Comparison of ENCODE assay signal across 8 mouse cellular contexts in genomic region chr5:144222811-144223502, GRCm38 (mm10). TPM values are rescaled to one million over a fixed set of nuclear protein-coding genes. Genes with fewer than 3 reads are reported as not detected.
A peak's percentile ranks its signal among the peaks of the same experiment; 100 is the strongest.
DNase-seq lines count a peak whose midpoint lies in the region; ATAC-seq lines count a peak whose summit lies in the region.

No protein-coding gene starts in this region.

- H3K4me1 ChIP-seq in forebrain, embryonic 11.5 days (replicated peaks; ENCODE audit: control insufficient read depth, insufficient read depth, low read length), result peaks cover 5% of the 10 kb centered on the region; the same call in 1 of the 2 replicates
- peaks cover 39% of the 10 kb centered on the region for H3K4me1 ChIP-seq in hindbrain, embryonic 13.5 days (replicated peaks)
- H3K4me1 ChIP-seq in limb, embryonic 13.5 days, result peaks cover 21% of the 10 kb centered on the region
- peaks cover 34% of the 10 kb centered on the region for H3K4me1 ChIP-seq in midbrain, embryonic 13.5 days (replicated peaks)

- no peaks in the 10 kb centered on the region for H3K36me3 ChIP-seq in forebrain, embryonic 11.5 days (ENCODE audit: control insufficient read depth, insufficient read depth, low read length)
- peaks cover 3% of the 10 kb centered on the region for H3K36me3 ChIP-seq in hindbrain, embryonic 13.5 days
- H3K36me3 ChIP-seq in limb, embryonic 13.5 days, result 0 out of 2 replicates have a peak, but pooled peaks cover 4% of the 10 kb centered on the region
- peaks cover 5% of the 10 kb centered on the region; the same call in 1 of the 2 replicates for H3K36me3 ChIP-seq in midbrain, embryonic 13.5 days

- peak overlapping the region; percentile 81 for H3K4me2 ChIP-seq in forebrain, embryonic 11.5 days (ENCODE audit: low read depth, low read length, severe bottlenecking)
- peak overlapping the region; percentile 93 for H3K4me2 ChIP-seq in hindbrain, embryonic 13.5 days
- H3K4me2 ChIP-seq in limb, embryonic 13.5 days (replicated peaks), result peak overlapping the region; percentile 89
- H3K4me2 ChIP-seq in midbrain, embryonic 13.5 days (replicated peaks), result peak overlapping the region; percentile 89

- no peaks in the 10 kb centered on the region for H3K9me3 ChIP-seq in forebrain, embryonic 11.5 days (ENCODE audit: control insufficient read depth, low read length)
- H3K9me3 ChIP-seq in hindbrain, embryonic 13.5 days, result no peaks in the 10 kb centered on the region
- H3K9me3 ChIP-seq in limb, embryonic 13.5 days, result no peaks in the 10 kb centered on the region
- H3K9me3 ChIP-seq in midbrain, embryonic 13.5 days, result no peaks in the 10 kb centered on the region

- ATAC-seq in forebrain, embryonic 11.5 days (replicated peaks; ENCODE audit: low FRiP score), result peak; percentile 72; the same call in 1 of the 2 replicates
- ATAC-seq in hindbrain, embryonic 13.5 days (ENCODE audit: low FRiP score), result peak; percentile 82
- peak; percentile 71 for ATAC-seq in limb, embryonic 13.5 days (ENCODE audit: low FRiP score, low read depth)
- ATAC-seq in midbrain, embryonic 13.5 days, result peak; percentile 88

- H3K4me3 ChIP-seq in forebrain, embryonic 11.5 days (ENCODE audit: low read depth, low read length), result peak overlapping the region; percentile 68
- H3K4me3 ChIP-seq in hindbrain, embryonic 13.5 days, result peak overlapping the region; percentile 75
- H3K4me3 ChIP-seq in limb, embryonic 13.5 days, result peak overlapping the region; percentile 73
- peak overlapping the region; percentile 82 for H3K4me3 ChIP-seq in midbrain, embryonic 13.5 days (replicated peaks)

- H3K27ac ChIP-seq in forebrain, embryonic 11.5 days (ENCODE audit: low read depth, low read length), result no peak overlapping the region
- H3K27ac ChIP-seq in hindbrain, embryonic 13.5 days, result peak overlapping the region; percentile 76
- H3K27ac ChIP-seq in limb, embryonic 13.5 days, result no peak overlapping the region
- peak overlapping the region; percentile 72 for H3K27ac ChIP-seq in midbrain, embryonic 13.5 days

- peak; percentile 7 for DNase-seq in embryo, embryonic 11.5 days (ENCODE audit: low read depth, low spot score)
- no peak for DNase-seq in embryo, embryonic 10 days (ENCODE audit: low spot score)
- DNase-seq in adrenal gland, postnatal 10 days, result peak; percentile 70
- DNase-seq in forebrain, embryonic 11.5 days (ENCODE audit: low spot score), result no peak
- DNase-seq in right cerebral cortex, adult 18-20 months, result no peak

- H3K27me3 ChIP-seq in forebrain, embryonic 11.5 days (ENCODE audit: control insufficient read depth, insufficient read depth, low read length), result no peaks in the 10 kb centered on the region
- no peaks in the 10 kb centered on the region for H3K27me3 ChIP-seq in hindbrain, embryonic 13.5 days
- no peaks in the 10 kb centered on the region for H3K27me3 ChIP-seq in limb, embryonic 13.5 days
- H3K27me3 ChIP-seq in midbrain, embryonic 13.5 days, result no peaks in the 10 kb centered on the region

- WGBS in forebrain, embryonic 11.5 days, result 5% methylated on average over 24 of the region's 25 CpGs
- WGBS in hindbrain, embryonic 13.5 days, result 3% methylated on average over 25 of the region's 25 CpGs
- 3% methylated on average over 25 of the region's 25 CpGs for WGBS in limb, embryonic 13.5 days
- WGBS in midbrain, embryonic 13.5 days, result 3% methylated on average over 25 of the region's 25 CpGs

- peak overlapping the region; percentile 74 for H3K9ac ChIP-seq in forebrain, embryonic 11.5 days (ENCODE audit: low read length)
- peak overlapping the region; percentile 85 for H3K9ac ChIP-seq in hindbrain, embryonic 13.5 days
- peak overlapping the region; percentile 79 for H3K9ac ChIP-seq in limb, embryonic 13.5 days
- peak overlapping the region; percentile 86 for H3K9ac ChIP-seq in midbrain, embryonic 13.5 days (replicated peaks)

RNA-seq across cellular contexts. Expression of gene Tecpr1, which starts 0.5 kb away (rescaled TPM):
- 10 to 100 TPM; 56.9 to 67.2 TPM for total RNA-seq in adrenal gland, postnatal 10 days (2021)
- polyA plus RNA-seq in forebrain, embryonic 11.5 days (2014; fragmentation: Nextera tagmentation; extraction: Ambion mirVana), result 17.5 and 20.1 TPM in 2 replicates
- polyA plus RNA-seq in hindbrain, embryonic 13.5 days (2015; fragmentation: Nextera tagmentation; extraction: Ambion mirVana), result 41.5 and 42.1 TPM in 2 replicates
- 26.3 and 27.0 TPM in 2 replicates for polyA plus RNA-seq in limb, embryonic 13.5 days (2015; fragmentation: Nextera tagmentation; extraction: Ambion mirVana)
- 42.8 and 44.8 TPM in 2 replicates for polyA plus RNA-seq in midbrain, embryonic 13.5 days (2015; fragmentation: Nextera tagmentation; extraction: Ambion mirVana)

RNA-seq across cellular contexts. Expression of gene Bri3, which starts 21.3 kb away (rescaled TPM):
- 100 to 1,000 TPM; 116 to 124 TPM for total RNA-seq in adrenal gland, postnatal 10 days (2021)
- polyA plus RNA-seq in forebrain, embryonic 11.5 days (2014; fragmentation: Nextera tagmentation; extraction: Ambion mirVana), result 128 and 136 TPM in 2 replicates
- 116 and 125 TPM in 2 replicates for polyA plus RNA-seq in hindbrain, embryonic 13.5 days (2015; fragmentation: Nextera tagmentation; extraction: Ambion mirVana)
- 112 and 126 TPM in 2 replicates for polyA plus RNA-seq in limb, embryonic 13.5 days (2015; fragmentation: Nextera tagmentation; extraction: Ambion mirVana)
- polyA plus RNA-seq in midbrain, embryonic 13.5 days (2015; fragmentation: Nextera tagmentation; extraction: Ambion mirVana), result 133 and 137 TPM in 2 replicates

RNA-seq across cellular contexts. Expression of gene Bhlha15, which starts 32.9 kb away (rescaled TPM):
- under 1 TPM; 0.66 to 0.97 TPM for total RNA-seq in adrenal gland, postnatal 10 days (2021)
- polyA plus RNA-seq in forebrain, embryonic 11.5 days (2014; fragmentation: Nextera tagmentation; extraction: Ambion mirVana), result 0.12 TPM in 1 of 2 replicates, not detected in the other
- 0.14 and 0.17 TPM in 2 replicates for polyA plus RNA-seq in hindbrain, embryonic 13.5 days (2015; fragmentation: Nextera tagmentation; extraction: Ambion mirVana)
- polyA plus RNA-seq in limb, embryonic 13.5 days (2015; fragmentation: Nextera tagmentation; extraction: Ambion mirVana), result 0.06 and 0.22 TPM in 2 replicates
- polyA plus RNA-seq in midbrain, embryonic 13.5 days (2015; fragmentation: Nextera tagmentation; extraction: Ambion mirVana), result 0.13 and 0.14 TPM in 2 replicates

Comparison
In these comparisons a context has a peak if more than half of its experiments do, and no peak if none do; other contexts are left out.
1. DNase-seq: peak in embryo, embryonic 11.5 days (single experiment) and adrenal gland, postnatal 10 days (single experiment); none in embryo, embryonic 10 days (single experiment), forebrain, embryonic 11.5 days (single experiment) and right cerebral cortex, adult 18-20 months (single experiment).
2. H3K27ac ChIP-seq: peak in hindbrain, embryonic 13.5 days (single experiment) and midbrain, embryonic 13.5 days (single experiment); none in forebrain, embryonic 11.5 days (single experiment) and limb, embryonic 13.5 days (single experiment).
3. Peak in every context shown above with its lines, with median percentiles within 50 percentile points of each other: ATAC-seq, H3K4me2 ChIP-seq, H3K4me3 ChIP-seq and H3K9ac ChIP-seq.